Mouse (Mus musculus) thymus, postnatal 0 days (tissue): ENCODE results near the gene Fbll1. TPM values are rescaled to one million over a fixed set of nuclear protein-coding genes. Genes with fewer than 3 reads are reported as not detected.
"Not testable (repeated sequence)": the region's sequence is repeated elsewhere in the genome, so short reads cannot be mapped to it uniquely, and the experiment has no call there.

Experiments
- DNase-seq: peaks from one replicate; pipeline ENCODE4 v3.0.0-alpha.2; 2015; ENCODE audit warnings: low spot score
- polyA plus RNA-seq: library from polyadenylated mRNA; unstranded; fragments of >200 nt; fragmentation: Nextera tagmentation; extraction: Ambion mirVana; gene quantifications from 2 replicates; pipeline ENCODE4 v1.2.1, GENCODE M21; 2015

Gene Fbll1
- not detected in 2 replicates for polyA plus RNA-seq

- DNase-seq = peak; percentile 10
Observed at GRCm38 (mm10) chr11:35798874-35799273, at the start of gene Fbll1. Gene Fbll1 (minus strand): TSS chr11:35798884.

GRCm38 (mm10) chr11:35844299-35844698, 45.6 kb upstream of the Fbll1 start:
- DNase-seq = no peak

- DNase-seq = not testable (repeated sequence)
Observed at GRCm38 (mm10) chr11:35842560-35842959, 43.9 kb upstream of the Fbll1 start.

GRCm38 (mm10) chr11:35841738-35842325, 43.1 kb upstream of the Fbll1 start:
- DNase-seq = no peak

GRCm38 (mm10) chr11:35840806-35841205, 42.1 kb upstream of the Fbll1 start:
- not testable (repeated sequence) for DNase-seq

- DNase-seq = peak; percentile 21
Observed at GRCm38 (mm10) chr11:35840282-35840681, 41.6 kb upstream of the Fbll1 start.

GRCm38 (mm10) chr11:35838345-35839338, 40.0 kb upstream of the Fbll1 start:
- peak; percentile 56 for DNase-seq

GRCm38 (mm10) chr11:35837156-35838126, 38.8 kb upstream of the Fbll1 start:
- no peak for DNase-seq

- peak; percentile 95 for DNase-seq
Observed at GRCm38 (mm10) chr11:35834022-35834760, 35.5 kb upstream of the Fbll1 start, which contains the start of gene Rars. Gene Rars (minus strand): TSS chr11:35834506.

GRCm38 (mm10) chr11:35833270-35833669, 34.6 kb upstream of the Fbll1 start:
- no peak for DNase-seq

GRCm38 (mm10) chr11:35832139-35832538, 33.5 kb upstream of the Fbll1 start:
- no peak for DNase-seq

- no peak for DNase-seq
Observed at GRCm38 (mm10) chr11:35827714-35828113, 29.0 kb upstream of the Fbll1 start.

- DNase-seq = no peak
Observed at GRCm38 (mm10) chr11:35816316-35816715, 17.6 kb upstream of the Fbll1 start.

- no peak for DNase-seq
Observed at GRCm38 (mm10) chr11:35811458-35811857, 12.8 kb upstream of the Fbll1 start.

- no peak for DNase-seq
Observed at GRCm38 (mm10) chr11:35801332-35801731, 2.6 kb upstream of the Fbll1 start.

GRCm38 (mm10) chr11:35798495-35798820, 226 bp downstream of the Fbll1 start:
- DNase-seq = peak; percentile 4

- no peak for DNase-seq
Observed at GRCm38 (mm10) chr11:35797751-35798494, 761 bp downstream of the Fbll1 start.

- not testable (repeated sequence) for DNase-seq
Observed at GRCm38 (mm10) chr11:35792800-35793199, 5.9 kb downstream of the Fbll1 start.

- DNase-seq = no peak
Observed at GRCm38 (mm10) chr11:35788443-35788842, 10.2 kb downstream of the Fbll1 start.

- no peak for DNase-seq
Observed at GRCm38 (mm10) chr11:35784537-35784936, 14.1 kb downstream of the Fbll1 start.
